Mouse (Mus musculus) forebrain, embryonic 14.5 days (tissue): ENCODE results near the gene Utf1. TPM values are rescaled to one million over a fixed set of nuclear protein-coding genes. Genes with fewer than 3 reads are reported as not detected.

Source experiments
- ATAC-seq: fragments of 200-750 bp; cut with Nextera tagmentation; 2 replicates; pipeline ENCODE4 v1.8.0; 2017; ENCODE audit warnings: mild to moderate bottlenecking, moderate library complexity
- DNase-seq: peaks from one replicate; pipeline ENCODE4 v3.0.0-alpha.2; 2015; ENCODE audit warnings: low spot score
- H3K27ac ChIP-seq: fragments of 300-500 bp; sonication (generic); 2 replicates; pipeline ENCODE4 v1.5.1; 2014; ENCODE audit warnings: low read depth, mild to moderate bottlenecking, control low read depth, low read length, moderate library complexity
- H3K27me3 ChIP-seq: fragments of 300-500 bp; sonication (generic); replicated peaks from 2 replicates; pipeline ENCODE4 v1.6.1; 2014; ENCODE audit warnings: low read length, control low read depth, mixed read lengths; ENCODE audit not compliant: control insufficient read depth, insufficient read depth
- H3K36me3 ChIP-seq: fragments of 300-500 bp; sonication (generic); 2 replicates; pipeline ENCODE4 v1.6.1; 2014; ENCODE audit warnings: low read length, control low read depth; ENCODE audit not compliant: control insufficient read depth, insufficient read depth
- H3K4me1 ChIP-seq: fragments of 300-500 bp; sonication (generic); 2 replicates; pipeline ENCODE4 v1.6.1; 2014; ENCODE audit warnings: antibody characterized with exemption, low read length, control low read depth; ENCODE audit not compliant: control insufficient read depth, insufficient read depth
- H3K4me2 ChIP-seq: fragments of 300-500 bp; sonication (generic); 2 replicates; pipeline ENCODE4 v1.6.1; 2014; ENCODE audit warnings: mild to moderate bottlenecking, control low read depth, low read length
- H3K4me3 ChIP-seq: fragments of 300-500 bp; sonication (generic); 2 replicates; pipeline ENCODE4 v1.5.1; 2014; ENCODE audit warnings: low read depth, low read length, control low read depth
- H3K9ac ChIP-seq: fragments of 300-500 bp; sonication (generic); 2 replicates; pipeline ENCODE4 v1.6.1; 2014; ENCODE audit warnings: mild to moderate bottlenecking, low read length, control low read depth, moderate library complexity
- H3K9me3 ChIP-seq: fragments of 300-500 bp; sonication (generic); replicated peaks from 2 replicates; pipeline ENCODE4 v1.6.1; 2016; ENCODE audit warnings: low read length, control low read depth, mixed read lengths; ENCODE audit not compliant: control insufficient read depth
- WGBS: fragments of 180-500 bp; shearing (Covaris S2); extraction: QIAGEN DNeasy Blood & Tissue Kit; methylation state at CpG from one replicate; pipeline ENCODE4 v1.1.7; 2014; 5-methylcytosine and 5-hydroxymethylcytosine counted together
- polyA plus RNA-seq: library from polyadenylated mRNA; unstranded; fragments of >200 nt; fragmentation: Nextera tagmentation; extraction: Ambion mirVana; gene quantifications from 2 replicates; pipeline ENCODE4 v1.2.1, GENCODE M21; 2014

Gene Utf1
- polyA plus RNA-seq, 1 experiment from 2014 or later, result not detected

GRCm38 (mm10) chr7:139901981-139902380 is 41.6 kb upstream of the Utf1 start:
- no peak for DNase-seq
- H3K36me3 ChIP-seq, result no peaks in the 10 kb centered on the region
- WGBS, result 29% methylated on average over 1 of the region's 1 CpGs

GRCm38 (mm10) chr7:139905261-139905660 is 38.3 kb upstream of the Utf1 start:
- no peak overlapping the region for H3K4me2 ChIP-seq
- whole genome bisulfite sequencing, result 36% methylated on average over 6 of the region's 6 CpGs
- DNase-seq, result no peak

More at GRCm38 (mm10) chr7:139901981-139902380, 41.6 kb upstream of the Utf1 start:
- H3K27me3 ChIP-seq, result no peaks in the 10 kb centered on the region
- no peak overlapping the region for H3K27ac ChIP-seq
- peaks cover 2% of the 10 kb centered on the region; the same call in 1 of the 2 replicates for H3K4me1 ChIP-seq
- H3K4me3 ChIP-seq, result no peak overlapping the region
- no peak overlapping the region for H3K9ac ChIP-seq
- no peak for ATAC-seq
- H3K9me3 ChIP-seq, result no peaks in the 10 kb centered on the region
- no peak overlapping the region for H3K4me2 ChIP-seq

GRCm38 (mm10) chr7:139905661-139906060 is 37.9 kb upstream of the Utf1 start:
- H3K4me2 ChIP-seq, result no peak overlapping the region
- no peaks in the 10 kb centered on the region for H3K36me3 ChIP-seq
- 0 out of 2 replicates have a peak overlapping the region, but pooled peaks have one; percentile 9 for H3K27ac ChIP-seq
- H3K27me3 ChIP-seq, result no peaks in the 10 kb centered on the region
- peak; percentile 62 for DNase-seq
- H3K4me3 ChIP-seq, result no peak overlapping the region
- H3K4me1 ChIP-seq, result peaks cover 11% of the 10 kb centered on the region
- no peak for ATAC-seq
- WGBS, result 5% methylated on average over 6 of the region's 6 CpGs
- H3K9me3 ChIP-seq, result no peaks in the 10 kb centered on the region
- no peak overlapping the region for H3K9ac ChIP-seq

More at GRCm38 (mm10) chr7:139905261-139905660, 38.3 kb upstream of the Utf1 start:
- Histone ChIP-seq H3K27ac (0 out of 2 replicates have a peak overlapping the region, but pooled peaks have one; percentile 9), H3K36me3 (no peaks in the 10 kb centered on the region), H3K9ac (no peak overlapping the region), H3K27me3 (no peaks in the 10 kb centered on the region), H3K4me3 (no peak overlapping the region), H3K4me1 (peaks cover 11% of the 10 kb centered on the region), H3K9me3 (no peaks in the 10 kb centered on the region)
- ATAC-seq, result no peak; the same call in 1 of the 2 replicates

- no peak overlapping the region for H3K4me3 ChIP-seq
- H3K27me3 ChIP-seq, result peaks cover 3% of the 10 kb centered on the region
- ATAC-seq (peak; percentile 49; the same call in 1 of the 2 replicates), DNase-seq (peak; percentile 69)
- peaks cover 11% of the 10 kb centered on the region for H3K4me1 ChIP-seq
- no peak overlapping the region for H3K27ac ChIP-seq
- no peak overlapping the region for H3K4me2 ChIP-seq
- 55% methylated on average over 5 of the region's 5 CpGs for WGBS
- no peaks in the 10 kb centered on the region for H3K9me3 ChIP-seq
- H3K36me3 ChIP-seq, result no peaks in the 10 kb centered on the region
- H3K9ac ChIP-seq, result no peak overlapping the region
These were observed 35.4 kb upstream of the Utf1 start for GRCm38 (mm10) chr7:139908176-139908575.

GRCm38 (mm10) chr7:139909469-139909868 is 34.1 kb upstream of the Utf1 start:
- no peak overlapping the region for H3K9ac ChIP-seq
- DNase-seq (peak; percentile 66), ATAC-seq (peak; percentile 63)
- H3K4me3 ChIP-seq, result no peak overlapping the region
- peaks cover 11% of the 10 kb centered on the region for H3K4me1 ChIP-seq
- no peak overlapping the region for H3K27ac ChIP-seq
- no peaks in the 10 kb centered on the region for H3K36me3 ChIP-seq
- H3K27me3 ChIP-seq, result peaks cover 12% of the 10 kb centered on the region
- WGBS, result 35% methylated on average over 6 of the region's 6 CpGs
- no peaks in the 10 kb centered on the region for H3K9me3 ChIP-seq
- no peak overlapping the region for H3K4me2 ChIP-seq

- Histone ChIP-seq H3K4me1 (peaks cover 10% of the 10 kb centered on the region), H3K4me3 (no peak overlapping the region), H3K36me3 (no peaks in the 10 kb centered on the region), H3K27me3 (peaks cover 19% of the 10 kb centered on the region), H3K27ac (no peak overlapping the region), H3K9ac (no peak overlapping the region), H3K9me3 (no peaks in the 10 kb centered on the region), H3K4me2 (no peak overlapping the region)
- 58% methylated on average over 11 of the region's 11 CpGs for WGBS
- no peak for ATAC-seq
- no peak for DNase-seq
These were observed 33.3 kb upstream of the Utf1 start for GRCm38 (mm10) chr7:139910204-139910835.

- ATAC-seq (peak; percentile 53), DNase-seq (no peak)
- Histone ChIP-seq H3K9me3 (no peaks in the 10 kb centered on the region), H3K36me3 (no peaks in the 10 kb centered on the region), H3K4me2 (peak overlapping the region; percentile 39), H3K9ac (no peak overlapping the region), H3K4me1 (peaks cover 6% of the 10 kb centered on the region), H3K27ac (no peak overlapping the region), H3K4me3 (peak overlapping the region; percentile 17), H3K27me3 (peaks cover 26% of the 10 kb centered on the region)
- WGBS, result 10% methylated on average over 29 of the region's 29 CpGs
These were observed 29.2 kb upstream of the Utf1 start for GRCm38 (mm10) chr7:139914141-139915047.

GRCm38 (mm10) chr7:139915646-139916257 is 27.8 kb upstream of the Utf1 start:
- Histone ChIP-seq H3K9ac (no peak overlapping the region), H3K4me1 (no peaks in the 10 kb centered on the region), H3K4me2 (0 out of 2 replicates have a peak overlapping the region, but pooled peaks have one; percentile 3), H3K36me3 (no peaks in the 10 kb centered on the region), H3K27ac (no peak overlapping the region), H3K9me3 (no peaks in the 10 kb centered on the region), H3K27me3 (peaks cover 26% of the 10 kb centered on the region), H3K4me3 (no peak overlapping the region)
- ATAC-seq (no peak), DNase-seq (no peak)
- WGBS, result 6% methylated on average over 14 of the region's 14 CpGs
